Mouse (Mus musculus) ES-Bruce4 (cell line): ENCODE measurements around the gene Eef1akmt2.

ENCODE experiments used
- CTCF ChIP-seq: IDR thresholded peaks from one replicate; pipeline ENCODE4 v1.8.1; 2011; ENCODE audit warnings: low read depth, low read length
- EP300 ChIP-seq: IDR thresholded peaks from 2 replicates; pipeline ENCODE4 v1.6.1; 2011; ENCODE audit warnings: low read depth, low read length; ENCODE audit not compliant: insufficient read depth
- POLR2A ChIP-seq: IDR thresholded peaks from one replicate; pipeline ENCODE4 v1.8.1; 2011; ENCODE audit warnings: low read length; ENCODE audit not compliant: insufficient read depth

DNA sequence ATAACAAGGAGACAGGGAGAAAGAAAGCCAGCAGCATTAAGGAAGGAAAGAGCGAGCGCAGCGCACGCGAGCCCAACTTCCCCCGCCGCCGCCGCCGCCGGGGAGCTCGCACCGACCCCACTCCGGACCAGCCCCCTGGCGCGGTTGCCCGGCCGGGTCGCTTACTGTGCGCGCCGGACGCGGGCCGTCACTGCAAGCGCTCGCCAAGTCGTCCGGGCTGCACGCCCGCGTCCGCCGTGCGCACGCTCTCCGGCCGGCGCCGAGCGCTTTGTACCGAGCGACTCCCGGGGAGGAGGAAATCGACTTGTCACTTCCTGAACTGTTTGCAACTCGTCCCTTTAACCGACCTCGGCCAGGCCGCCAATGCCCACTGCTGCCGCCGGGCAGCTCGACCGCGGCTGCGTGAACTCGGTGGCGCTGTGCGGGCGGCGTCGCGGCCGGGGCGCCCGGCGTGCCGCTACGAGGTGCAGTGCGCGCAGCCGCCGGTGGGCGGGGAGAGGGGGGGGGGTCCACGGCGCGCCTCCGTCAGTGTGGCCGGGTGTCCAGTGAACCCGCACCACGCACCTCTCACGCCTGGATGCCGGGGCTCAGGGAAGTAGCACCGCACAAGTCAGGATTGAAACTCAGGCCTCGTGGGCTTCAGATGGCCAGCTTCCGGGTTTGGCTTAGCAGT lies 38.9 kb downstream of the Eef1akmt2 start, which contains the start of gene Fam53b:
- TF ChIP-seq CTCF (no peak), POLR2A (no peak), EP300 (no peak)
